Mouse (Mus musculus): ENCODE results near the gene Phrf1.

- TF ChIP-seq CTCF (IDR thresholded peaks at IDR 0.05) (no peak), EP300 (IDR thresholded peaks at IDR 0.05) (0 out of 2 replicates have a peak, but pooled peaks have one; percentile 24)
These were observed 6.5 kb upstream of the Phrf1 start for GRCm38 (mm10) chr7:141222126-141222467.
